Mouse (Mus musculus) urinary bladder, postnatal 14 days (tissue): ENCODE measurements at regions not wholly inside any gene's neighbourhood (a gene's known extent, or its start where the extent isn't known, plus 50 kb on each side); places are given as distances from the start of the nearest gene placed in this dataset.

Experiments used
- DNase-seq: peaks from one replicate; pipeline ENCODE4 v3.0.0; 2021; ENCODE audit warnings: low spot score

- peak; percentile 6 for DNase-seq
Observed at GRCm38 (mm10) chr10:19140628-19141027, 125.2 kb upstream of the Tnfaip3 start.

DNA sequence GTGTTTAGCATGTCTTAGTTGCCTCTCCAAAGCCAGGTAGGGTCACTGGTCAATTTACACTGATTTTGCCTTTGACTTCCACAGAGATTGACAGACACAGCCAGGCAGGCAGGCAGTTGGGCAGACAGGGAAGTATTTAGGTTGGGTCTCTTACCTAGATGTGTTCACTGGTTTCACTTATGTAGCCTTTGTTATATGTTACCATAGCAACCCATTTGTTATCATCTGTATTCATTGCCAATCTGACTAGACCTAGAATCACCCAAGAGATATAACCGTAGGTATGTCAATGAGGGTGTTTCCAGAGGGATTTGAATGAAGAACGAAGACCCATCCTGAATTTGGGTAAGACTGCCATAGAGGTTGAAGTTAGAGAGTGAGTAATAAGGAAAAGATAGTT, 123.8 kb upstream of the Tnfaip3 start:
- no peak for DNase-seq

DNA sequence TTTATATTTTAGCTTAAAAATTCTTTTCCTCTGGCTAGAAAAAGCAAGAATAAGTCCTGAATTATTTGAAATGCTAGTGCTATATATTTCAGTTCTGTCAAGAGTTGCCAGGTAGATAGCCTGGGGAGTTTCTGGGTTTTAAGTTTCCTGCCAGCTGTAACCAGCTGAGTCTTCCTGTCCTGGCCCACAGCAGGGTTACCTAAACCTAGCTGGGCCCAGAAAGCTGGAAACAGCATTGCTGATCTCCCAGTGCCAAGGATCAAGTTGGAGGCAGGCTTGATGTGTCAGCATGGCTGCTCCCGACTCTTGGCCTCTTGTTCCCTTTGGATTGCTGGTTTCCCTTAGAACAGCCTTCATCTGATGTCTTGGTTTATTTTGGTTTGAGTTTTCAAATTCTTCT, 122.8 kb upstream of the Tnfaip3 start:
- DNase-seq: no peak

GRCm38 (mm10) chr10:19127581-19128291, 112.3 kb upstream of the Tnfaip3 start:
- DNase-seq: no peak

DNA sequence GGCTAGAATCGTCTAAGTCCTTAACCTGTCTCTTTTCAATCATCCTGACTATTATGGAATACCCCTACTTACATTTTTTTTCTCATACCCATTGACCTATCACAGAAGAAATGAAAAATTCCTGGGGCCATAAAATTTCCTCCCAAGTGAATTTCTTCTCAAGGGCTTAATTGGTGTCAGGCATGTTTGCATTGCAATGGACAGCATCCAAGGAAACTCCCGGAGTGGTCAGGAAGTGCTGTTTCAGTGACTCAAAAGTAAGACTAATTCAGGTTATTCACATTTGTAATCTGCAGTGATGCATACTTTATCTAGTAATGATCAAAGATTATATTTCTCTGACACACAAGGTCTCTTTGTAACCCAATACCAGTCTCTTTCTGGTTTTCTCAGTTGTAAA, 111.5 kb upstream of the Tnfaip3 start:
- no peak for DNase-seq

DNA sequence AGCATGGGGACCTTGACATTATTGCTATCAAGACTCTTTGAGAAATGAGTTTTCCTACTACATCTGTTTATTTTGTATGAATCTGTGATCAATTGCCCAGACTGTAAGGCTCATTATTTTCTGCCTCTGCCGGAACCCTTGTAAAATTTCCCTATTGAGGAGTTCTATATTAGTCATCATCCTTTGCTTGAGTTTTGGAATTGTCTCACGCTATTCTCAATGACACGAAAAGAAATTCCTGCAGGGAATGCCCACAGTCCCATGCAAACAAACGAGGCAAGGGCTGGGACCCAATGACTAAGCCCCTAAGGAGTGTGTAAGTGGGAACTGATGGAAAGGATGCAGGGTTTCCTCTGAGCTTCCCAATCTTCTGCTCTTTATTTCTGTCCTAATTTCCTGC, 111.0 kb upstream of the Tnfaip3 start:
- no peak for DNase-seq

DNA sequence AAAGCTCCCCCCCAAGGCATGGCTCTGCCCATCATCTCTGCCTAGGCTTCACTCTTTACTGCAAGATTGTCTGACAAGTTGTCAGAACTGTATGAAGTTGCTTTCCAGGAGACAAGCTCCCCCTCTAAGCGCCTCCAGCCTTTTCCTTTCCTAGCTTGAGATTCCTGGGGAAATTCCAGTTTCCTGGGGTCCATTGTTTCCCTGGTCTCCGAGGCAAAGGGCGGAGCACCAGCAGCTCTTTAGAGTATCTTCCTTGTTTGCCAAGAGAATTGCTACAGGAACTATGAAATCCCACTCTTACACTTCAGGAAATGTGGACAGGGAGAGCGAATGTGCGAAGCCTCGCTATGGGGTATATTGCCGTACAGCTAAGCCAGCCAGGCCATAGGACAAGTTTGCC, 108.2 kb upstream of the Tnfaip3 start:
- no peak for DNase-seq

GRCm38 (mm10) chr10:19122221-19122620, 106.8 kb upstream of the Tnfaip3 start:
- DNase-seq: peak; percentile 15

GRCm38 (mm10) chr10:19119281-19120049, 104.0 kb upstream of the Tnfaip3 start:
- no peak for DNase-seq

DNA sequence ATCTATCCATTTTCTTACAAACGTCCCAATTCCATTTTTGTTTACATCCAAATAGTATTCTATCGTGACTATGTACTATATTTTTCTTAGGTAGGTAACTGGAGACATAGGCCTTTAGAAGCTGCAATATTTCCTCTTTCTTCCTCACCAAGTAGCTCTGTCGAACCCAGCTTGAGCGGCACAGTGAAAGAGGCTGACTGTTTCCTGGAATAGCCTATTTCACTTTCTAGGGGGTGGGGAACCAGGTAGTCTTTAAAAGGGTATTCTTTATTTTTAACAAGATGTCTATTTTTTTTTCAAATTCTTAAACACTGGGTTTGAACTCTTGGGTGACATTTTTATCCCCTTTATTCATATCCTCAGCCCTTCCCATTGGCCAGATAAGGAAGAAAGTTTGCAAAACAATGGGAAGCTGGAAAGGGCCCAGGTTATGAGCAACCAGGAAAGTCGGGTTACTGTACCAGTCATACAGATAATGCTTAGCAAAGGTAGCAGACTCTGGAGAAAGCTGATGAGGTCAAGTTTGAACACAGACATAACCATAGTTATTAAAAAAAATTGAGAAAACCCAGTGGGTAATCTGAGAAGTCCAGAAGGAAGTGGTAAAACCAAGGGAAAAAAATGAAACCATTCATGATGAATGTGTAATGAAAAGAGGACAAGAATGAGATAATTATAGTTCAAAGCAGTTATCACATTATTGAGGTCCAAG, 103.3 kb upstream of the Tnfaip3 start:
- no peak for DNase-seq

DNA sequence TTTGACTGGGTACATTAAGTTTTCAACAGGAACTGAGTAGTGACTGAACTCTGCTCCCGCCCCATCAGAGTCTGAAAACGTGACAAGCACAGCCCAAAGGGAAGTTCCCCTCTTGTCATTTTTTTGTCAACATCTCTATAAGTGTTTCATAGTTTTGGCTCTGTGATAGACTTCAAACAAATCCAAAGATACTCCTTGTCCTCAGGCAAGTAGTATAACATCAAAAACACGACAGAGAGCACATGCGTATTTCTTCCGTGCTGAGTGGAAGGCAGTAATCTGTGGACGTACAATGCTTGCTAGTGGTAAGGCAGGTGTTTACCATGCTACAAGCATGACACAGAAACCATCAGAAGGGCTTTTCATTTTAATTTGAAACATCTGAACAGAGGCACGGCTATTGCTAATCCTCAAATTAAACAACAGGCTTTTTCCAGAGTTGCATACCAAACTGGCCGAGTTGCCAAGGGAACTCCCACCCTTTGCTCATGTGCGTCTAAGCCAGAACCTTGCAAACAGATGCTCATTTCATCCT, 101.7 kb upstream of the Tnfaip3 start:
- no peak for DNase-seq

DNA sequence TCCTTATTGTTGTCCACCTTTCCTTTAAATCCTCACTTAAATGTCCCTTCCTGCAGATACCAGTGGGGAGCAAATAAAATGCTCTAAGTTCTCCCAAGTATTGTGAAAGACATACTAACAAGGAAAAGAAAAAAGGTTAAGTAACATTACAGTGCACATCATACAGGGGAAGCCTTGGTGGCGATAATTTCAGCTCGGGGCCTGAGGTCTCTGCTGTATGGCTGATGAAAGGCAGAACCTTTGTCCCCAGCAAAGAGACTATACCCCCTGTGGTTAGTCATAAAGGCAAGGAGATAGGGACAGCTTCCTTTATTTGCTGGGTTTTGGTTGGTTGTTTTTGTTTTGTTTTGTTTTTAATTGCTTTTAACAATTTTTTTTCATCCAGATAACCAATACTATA, 97.0 kb upstream of the Tnfaip3 start:
- no peak for DNase-seq

DNA sequence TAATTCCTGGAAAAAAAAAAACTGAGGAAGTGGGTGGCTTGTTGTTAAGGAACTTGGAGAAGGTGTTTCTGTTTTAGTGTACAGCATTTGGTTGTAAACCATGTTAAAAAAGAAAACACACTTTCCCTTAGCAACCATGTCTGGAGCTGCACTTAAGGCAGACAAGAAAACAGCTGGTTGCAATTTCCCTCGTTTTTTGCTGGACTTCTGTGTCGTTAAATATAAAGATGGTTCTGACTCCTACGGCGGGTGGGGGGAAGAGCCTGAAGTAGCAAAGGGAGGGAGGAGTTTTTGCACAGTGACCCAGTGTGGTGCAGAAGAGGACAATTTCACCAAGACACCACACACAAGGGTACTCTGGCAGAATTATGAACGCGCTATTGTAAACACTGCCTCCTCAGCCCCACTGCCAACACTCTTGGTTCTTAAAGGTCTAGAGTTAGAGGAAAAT, 89.8 kb upstream of the Tnfaip3 start:
- DNase-seq: no peak

DNA sequence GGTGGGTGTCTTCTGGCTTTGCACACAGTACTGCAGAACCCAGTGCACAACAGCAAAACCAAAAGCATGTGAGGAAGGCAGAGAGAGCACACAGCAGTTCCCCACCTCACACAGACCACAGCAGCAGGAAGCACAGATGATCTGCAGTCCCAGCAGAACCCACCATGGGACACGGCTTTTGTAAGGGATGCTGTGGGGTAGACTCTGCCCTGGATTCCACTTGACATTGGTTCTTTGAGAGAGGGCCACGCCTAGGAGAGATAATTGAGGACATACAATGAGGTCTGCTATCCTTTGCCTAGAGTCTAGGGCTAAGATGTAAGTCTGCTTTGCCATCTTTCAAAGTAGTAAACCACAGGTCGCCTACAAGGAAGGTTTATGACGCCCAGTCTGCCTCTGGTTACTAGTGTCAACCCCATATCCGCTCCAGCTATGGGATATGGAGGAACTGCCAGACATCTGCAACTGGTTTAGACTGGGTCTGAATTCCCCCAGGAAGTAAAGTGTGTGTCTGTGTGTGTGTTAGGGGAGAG, 89.3 kb upstream of the Tnfaip3 start:
- DNase-seq: no peak

- no peak for DNase-seq
Observed at GRCm38 (mm10) chr10:19099369-19100285, 84.2 kb upstream of the Tnfaip3 start.

DNA sequence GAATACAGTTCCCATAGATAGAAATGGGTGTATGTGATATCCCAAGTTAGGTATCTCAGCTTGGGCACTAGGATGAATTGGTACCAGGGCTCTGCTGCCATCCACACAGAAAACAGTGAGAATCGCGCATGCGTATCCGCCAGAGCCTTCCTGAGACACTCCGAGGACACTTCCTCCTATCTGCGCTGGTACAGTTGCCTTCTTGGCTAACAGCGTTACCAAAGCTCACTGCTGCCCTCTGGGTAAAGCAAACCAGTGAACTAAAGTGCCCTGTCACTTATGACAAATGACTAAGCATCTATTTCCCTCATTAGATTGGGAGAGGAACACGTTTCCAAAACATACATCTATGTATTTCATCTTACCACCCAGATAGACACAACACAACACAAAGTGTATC, 78.8 kb upstream of the Tnfaip3 start:
- DNase-seq: peak; percentile 62

GRCm38 (mm10) chr10:19093689-19094088, 78.2 kb upstream of the Tnfaip3 start:
- DNase-seq: no peak

DNA sequence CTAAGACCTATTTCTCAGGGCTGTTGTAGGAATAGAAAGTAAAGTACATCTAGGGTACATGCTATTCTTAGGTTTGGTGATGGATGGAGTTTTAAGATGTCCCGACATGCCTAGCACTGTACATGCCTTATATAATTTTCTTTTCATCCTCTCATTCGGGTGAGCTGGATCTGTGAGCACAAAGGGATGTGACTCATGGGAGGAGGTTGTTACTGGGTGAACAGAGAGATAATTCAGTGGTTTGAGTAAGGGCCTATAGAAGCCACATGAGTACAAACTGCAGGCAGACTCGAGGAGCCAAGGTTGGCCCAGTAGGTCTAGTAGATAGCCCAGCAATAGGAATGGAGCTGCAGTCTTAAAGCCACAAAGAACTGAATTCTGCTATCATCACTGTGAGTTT, 76.5 kb upstream of the Tnfaip3 start:
- no peak for DNase-seq

- DNase-seq: peak; percentile 16
Observed at GRCm38 (mm10) chr10:19091110-19091509, 75.7 kb upstream of the Tnfaip3 start.

DNA sequence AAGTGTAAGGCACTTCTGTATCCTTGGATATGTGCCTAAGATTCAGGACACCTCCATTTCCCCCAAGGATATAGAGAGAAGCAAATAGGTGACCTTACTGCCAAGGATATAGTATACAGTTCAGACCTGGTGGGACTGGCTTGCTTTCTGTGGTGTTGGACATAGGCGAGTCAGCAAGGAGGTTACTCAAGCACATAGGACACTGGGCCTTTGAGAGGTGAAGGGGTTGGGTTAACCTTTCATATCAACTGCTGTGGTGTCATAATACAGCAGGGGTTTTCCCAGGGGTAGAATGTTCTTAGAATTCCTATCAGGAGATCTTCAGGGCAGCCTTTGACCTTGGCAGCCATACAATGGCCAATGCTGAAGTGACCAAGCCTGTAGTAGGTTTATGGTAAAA, 71.5 kb upstream of the Tnfaip3 start:
- DNase-seq: no peak

- DNase-seq: no peak
Observed at GRCm38 (mm10) chr10:19082136-19082535, 66.7 kb upstream of the Tnfaip3 start.
